Mouse (Mus musculus) heart, postnatal 0 days (tissue): ENCODE measurements around the gene Mmp27.

Source experiments
- CTCF ChIP-seq: IDR thresholded peaks from 2 replicates; pipeline ENCODE4 v1.5.1; 2016; ENCODE audit warnings: antibody characterized with exemption, control low read depth, low read depth
- EP300 ChIP-seq: IDR thresholded peaks from 2 replicates; pipeline ENCODE4 v1.6.1; 2016; ENCODE audit warnings: antibody characterized with exemption, low read depth

DNA sequence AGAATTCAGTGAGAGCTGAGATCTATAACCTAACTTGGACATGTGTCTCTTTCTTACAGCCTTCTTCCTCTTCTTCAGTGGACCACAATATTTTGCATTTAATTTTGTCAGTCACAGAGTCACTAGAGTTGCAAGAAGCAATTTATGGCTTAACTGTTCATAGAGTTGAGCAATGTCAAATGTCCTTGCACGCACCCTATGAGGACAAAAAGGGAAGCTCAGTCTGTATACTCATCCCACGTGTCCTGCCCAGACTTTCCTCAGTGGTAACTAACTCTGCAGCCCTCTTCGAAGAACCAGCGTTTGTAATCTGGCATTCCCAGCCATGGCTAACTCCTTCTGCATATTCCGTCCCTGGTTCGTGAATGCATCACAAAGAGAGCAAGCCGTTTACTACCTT is 3.8 kb upstream of the Mmp27 start:
- TF ChIP-seq CTCF: no peak
- no peak for TF ChIP-seq EP300
